Mouse (Mus musculus): Measurements from ENCODE around the gene Slx1b. TPM values are rescaled to one million over a fixed set of nuclear protein-coding genes. Genes with fewer than 3 reads are reported as not detected.
"Not testable (repeated sequence)": the region's sequence is repeated elsewhere in the genome, so short reads cannot be mapped to it uniquely, and the experiment has no call there.

The Slx1b gene
- total RNA-seq, 4 experiments from 2014 or later: 19.7 to 21.0 (median 20.1) TPM

GRCm38 (mm10) chr7:126676631-126677220, 18.9 kb downstream of the Slx1b start:
- DNase-seq (ENCODE audit: low spot score in 2 of 2): no peak

GRCm38 (mm10) chr7:126676207-126676606, 19.4 kb downstream of the Slx1b start, which contains the start of gene Sult1a1:
Gene Sult1a1, minus strand, starts transcription at chr7:126676432.
- no peak for DNase-seq (ENCODE audit: low spot score in 2 of 2)

- DNase-seq (ENCODE audit: low spot score in 2 of 2): no peak
These were observed 20.5 kb downstream of the Slx1b start for GRCm38 (mm10) chr7:126675104-126675503.

GRCm38 (mm10) chr7:126672111-126672510, 23.5 kb downstream of the Slx1b start:
- DNase-seq (ENCODE audit: low spot score in 2 of 2): no peak

GRCm38 (mm10) chr7:126670152-126670551, 25.4 kb downstream of the Slx1b start:
- no peak for DNase-seq (ENCODE audit: low spot score in 2 of 2)

GRCm38 (mm10) chr7:126668452-126668851, 27.1 kb downstream of the Slx1b start:
- DNase-seq (ENCODE audit: low spot score in 2 of 2): no peak

GRCm38 (mm10) chr7:126667495-126668090, 28.0 kb downstream of the Slx1b start:
- DNase-seq (ENCODE audit: low spot score in 2 of 2): no peak

- DNase-seq (ENCODE audit: low spot score in 2 of 2): no peak
These were observed 30.3 kb downstream of the Slx1b start for GRCm38 (mm10) chr7:126665269-126665668.

GRCm38 (mm10) chr7:126663646-126664045, 31.9 kb downstream of the Slx1b start:
- DNase-seq (ENCODE audit: low spot score in 2 of 2): no peak

GRCm38 (mm10) chr7:126659771-126660170, 35.8 kb downstream of the Slx1b start:
- DNase-seq (ENCODE audit: low spot score in 2 of 2): no peak

GRCm38 (mm10) chr7:126657522-126657921, 38.1 kb downstream of the Slx1b start:
- DNase-seq (ENCODE audit: low spot score in 2 of 2): no peak

- no peak for DNase-seq (ENCODE audit: low spot score in 2 of 2)
These were observed 39.9 kb downstream of the Slx1b start for GRCm38 (mm10) chr7:126655695-126656094.

GRCm38 (mm10) chr7:126653991-126654390, 41.6 kb downstream of the Slx1b start:
- DNase-seq (ENCODE audit: low spot score in 2 of 2): no peak

GRCm38 (mm10) chr7:126650852-126651251, 44.7 kb downstream of the Slx1b start:
- no peak for DNase-seq (ENCODE audit: low spot score in 2 of 2)

GRCm38 (mm10) chr7:126649231-126650051, 46.1 kb downstream of the Slx1b start, which contains the start of gene Sgf29:
Gene Sgf29, plus strand, starts transcription at chr7:126649309.
- peak; percentile 86 to 92 for DNase-seq (ENCODE audit: low spot score in 2 of 2)

GRCm38 (mm10) chr7:126648486-126648885, 47.1 kb downstream of the Slx1b start:
- no peak for DNase-seq (ENCODE audit: low spot score in 2 of 2)

- no peak for DNase-seq (ENCODE audit: low spot score in 2 of 2)
These were observed 49.9 kb downstream of the Slx1b start for GRCm38 (mm10) chr7:126645708-126646107.

GRCm38 (mm10) chr7:126644914-126645313, 50.7 kb downstream of the Slx1b start:
- DNase-seq (ENCODE audit: low spot score in 2 of 2): no peak

GRCm38 (mm10) chr7:126644345-126644744, 51.2 kb downstream of the Slx1b start:
- no peak for DNase-seq (ENCODE audit: low spot score in 2 of 2)

GRCm38 (mm10) chr7:126643244-126643617, 52.4 kb downstream of the Slx1b start:
- not testable (repeated sequence) for DNase-seq (ENCODE audit: low spot score in 2 of 2)

GRCm38 (mm10) chr7:126642545-126643243, 52.9 kb downstream of the Slx1b start:
- no peak for DNase-seq (ENCODE audit: low spot score in 2 of 2)
